Mouse (Mus musculus): Measurements from ENCODE around the gene Lrch1. TPM values are rescaled to one million over a fixed set of nuclear protein-coding genes. Genes with fewer than 3 reads are reported as not detected.

Gene Lrch1
- polyA plus RNA-seq, 1 experiment = 6.5 TPM

- DNase-seq (ENCODE audit: low read depth, low spot score) = no peak
- 33% methylated on average over 1 of the region's 1 CpGs for WGBS
Observed at GRCm38 (mm10) chr14:74835010-74835409, 112.7 kb downstream of the Lrch1 start.

- WGBS = 95% methylated on average over 1 of the region's 1 CpGs
- DNase-seq (ENCODE audit: low read depth, low spot score) = no peak
Observed at GRCm38 (mm10) chr14:74834215-74834614, 113.5 kb downstream of the Lrch1 start.

DNA sequence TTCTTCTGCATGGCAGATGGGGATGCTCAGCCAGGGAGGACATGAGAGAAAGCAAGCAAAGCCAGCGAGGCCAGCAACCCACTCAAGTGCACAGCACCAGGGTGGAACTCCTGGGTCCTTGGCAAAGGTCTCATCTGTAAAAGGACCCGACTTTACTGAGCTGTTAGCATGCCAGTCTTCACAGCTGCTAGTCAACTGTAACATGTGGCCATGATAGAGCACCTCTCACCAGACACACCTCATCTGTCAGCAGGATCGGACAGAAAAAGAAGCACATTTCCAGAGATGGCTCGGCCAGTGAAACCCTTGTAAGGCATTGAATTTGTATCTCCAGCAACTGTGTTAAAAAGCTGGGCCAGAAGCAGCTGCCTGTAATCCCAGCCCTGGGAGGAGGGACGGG, 116.0 kb downstream of the Lrch1 start:
- no peak for DNase-seq (ENCODE audit: low read depth, low spot score)
- WGBS = 75% methylated on average over 5 of the region's 5 CpGs

- no peak for DNase-seq (ENCODE audit: low read depth, low spot score)
- 88% methylated on average over 5 of the region's 5 CpGs for WGBS
Observed at GRCm38 (mm10) chr14:74831050-74831449, 116.6 kb downstream of the Lrch1 start.

DNA sequence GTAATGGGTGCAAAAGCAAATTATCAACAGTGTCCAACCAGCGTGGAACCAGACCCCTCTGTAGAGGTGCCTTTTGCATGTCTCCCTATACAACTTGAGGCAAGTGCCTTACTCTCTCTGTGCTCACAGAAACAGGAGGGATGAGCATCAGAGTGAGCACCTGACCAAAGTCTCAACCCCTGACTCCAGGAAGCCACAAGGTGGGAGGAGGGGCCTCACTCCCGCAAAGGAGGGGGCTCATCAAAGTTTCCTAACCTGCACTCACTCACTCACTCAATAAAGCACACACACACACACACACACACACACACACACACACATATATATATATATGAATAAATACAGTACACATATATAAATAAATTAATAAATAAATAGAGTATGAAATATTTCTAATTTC, 117.1 kb downstream of the Lrch1 start:
- no peak for DNase-seq (ENCODE audit: low read depth, low spot score)

GRCm38 (mm10) chr14:74822757-74823680, 124.7 kb downstream of the Lrch1 start:
- 78% methylated on average over 7 of the region's 7 CpGs for WGBS
- DNase-seq (ENCODE audit: low read depth, low spot score) = no peak

More for the DNA sequence above, 117.1 kb downstream of the Lrch1 start:
- WGBS = 80% methylated on average over 2 of the region's 2 CpGs

DNA sequence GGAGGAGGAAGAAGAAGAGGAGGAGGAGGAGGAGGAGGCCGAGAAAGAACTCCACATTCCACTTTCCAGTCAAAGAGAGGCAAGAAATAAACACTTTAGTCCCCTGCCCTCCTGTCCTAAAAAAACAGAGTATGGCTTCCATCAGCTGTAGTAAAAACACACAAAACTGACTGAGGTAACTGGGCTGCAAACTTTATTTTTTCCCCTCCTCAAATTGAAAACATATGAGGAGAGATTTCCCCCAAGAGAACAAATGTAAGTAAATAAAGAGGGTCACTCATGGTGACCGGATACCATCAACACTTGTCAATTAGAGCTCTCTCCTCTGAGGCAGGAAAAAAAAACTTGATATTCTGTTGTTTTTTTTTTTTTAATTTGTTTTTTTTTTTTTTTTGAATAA, 125.6 kb downstream of the Lrch1 start:
- DNase-seq (ENCODE audit: low read depth, low spot score) = no peak
- WGBS = 79% methylated on average over 2 of the region's 2 CpGs

GRCm38 (mm10) chr14:74820180-74820813, 127.4 kb downstream of the Lrch1 start:
- WGBS = 71% methylated on average over 11 of the region's 11 CpGs
- no peak for DNase-seq (ENCODE audit: low read depth, low spot score)

- WGBS = 93% methylated on average over 6 of the region's 6 CpGs
- no peak for DNase-seq (ENCODE audit: low read depth, low spot score)
Observed at GRCm38 (mm10) chr14:74816705-74817104, 131.0 kb downstream of the Lrch1 start.

DNA sequence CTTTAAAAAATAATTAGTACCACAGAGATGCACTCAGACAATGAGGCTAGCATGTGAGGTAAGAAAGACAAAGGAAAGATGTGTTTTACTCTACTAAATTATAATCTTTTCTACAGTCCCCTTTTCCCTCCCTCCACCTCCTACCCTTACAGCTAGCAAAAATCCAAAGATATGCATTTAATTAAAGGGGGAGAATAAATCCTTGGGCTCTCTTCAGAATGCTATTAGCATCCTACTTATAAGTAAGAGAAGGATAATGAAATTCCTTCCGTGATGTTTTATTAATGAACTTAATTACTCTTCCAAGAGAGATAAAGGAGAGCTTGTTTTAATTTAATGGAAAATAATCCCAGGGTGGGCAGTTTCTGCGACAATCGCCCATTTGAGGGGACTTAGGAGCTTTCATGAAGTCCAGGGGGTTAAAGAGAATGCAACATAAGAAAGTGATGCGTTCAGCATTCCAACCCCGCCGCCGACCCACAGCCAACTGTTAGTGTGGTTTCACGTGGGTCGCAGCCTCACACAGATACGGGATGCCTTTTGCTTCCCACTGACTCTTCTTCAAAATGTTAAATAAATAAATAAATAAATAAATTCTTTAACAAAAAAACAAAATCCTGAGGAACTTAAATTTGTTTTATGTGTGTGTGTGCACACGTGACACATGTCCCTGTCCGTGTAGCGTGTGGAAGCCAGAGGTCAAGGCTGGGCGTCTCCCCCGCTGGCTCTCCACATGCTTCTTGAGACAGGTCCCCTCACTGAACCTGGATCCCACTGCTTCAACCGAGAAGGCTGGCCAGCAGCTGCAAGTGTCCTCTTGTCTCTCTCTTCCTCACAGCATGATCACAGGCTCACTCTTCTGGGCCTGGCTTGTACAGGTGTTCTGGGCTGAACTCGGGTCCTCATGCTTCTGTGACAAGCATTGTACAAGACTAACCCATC, 132.6 kb downstream of the Lrch1 start:
- WGBS = 95% methylated on average over 17 of the region's 17 CpGs
- DNase-seq (ENCODE audit: low read depth, low spot score) = no peak

GRCm38 (mm10) chr14:74811617-74812016, 136.1 kb downstream of the Lrch1 start:
- WGBS = 72% methylated on average over 11 of the region's 11 CpGs
- DNase-seq (ENCODE audit: low read depth, low spot score) = no peak

GRCm38 (mm10) chr14:74801961-74802360, 145.7 kb downstream of the Lrch1 start:
- 78% methylated on average over 1 of the region's 1 CpGs for WGBS
- no peak for DNase-seq (ENCODE audit: low read depth, low spot score)

GRCm38 (mm10) chr14:74798063-74798890, 149.4 kb downstream of the Lrch1 start:
- WGBS = 90% methylated on average over 16 of the region's 16 CpGs
- DNase-seq (ENCODE audit: low read depth, low spot score) = no peak

DNA sequence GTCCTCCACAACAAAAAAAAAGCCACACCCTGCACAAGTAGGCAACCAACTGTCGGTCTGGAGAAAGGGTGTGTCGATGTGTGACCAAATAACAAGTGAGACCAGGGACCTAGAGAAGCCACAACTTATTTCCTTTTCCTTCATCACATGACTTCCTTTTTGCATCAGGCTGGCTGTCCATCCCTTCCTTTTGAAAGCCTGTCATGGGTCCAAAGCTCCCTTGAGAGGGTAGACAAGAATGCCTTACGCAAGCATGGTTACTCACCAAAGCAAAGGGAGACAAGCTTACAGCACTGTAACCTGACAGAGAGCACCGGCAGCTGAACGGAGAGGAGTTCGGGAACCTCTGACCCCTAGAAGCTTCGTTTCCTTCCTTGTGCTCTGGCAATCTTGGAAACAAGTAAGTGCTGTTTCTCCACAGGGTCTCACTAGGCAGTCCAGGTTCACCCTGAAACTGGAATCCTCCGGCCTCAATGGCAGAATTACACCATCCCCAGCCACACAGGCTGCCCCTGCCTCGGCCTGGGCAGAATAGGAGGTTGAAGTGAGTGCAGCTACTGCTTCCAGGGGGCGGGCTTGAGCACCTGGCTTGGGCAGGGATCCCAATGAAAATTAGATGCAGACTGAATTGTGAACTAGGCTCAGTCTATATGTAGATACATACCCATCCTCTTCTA, 150.2 kb downstream of the Lrch1 start:
- 84% methylated on average over 10 of the region's 10 CpGs for WGBS
- DNase-seq (ENCODE audit: low read depth, low spot score) = no peak

DNA sequence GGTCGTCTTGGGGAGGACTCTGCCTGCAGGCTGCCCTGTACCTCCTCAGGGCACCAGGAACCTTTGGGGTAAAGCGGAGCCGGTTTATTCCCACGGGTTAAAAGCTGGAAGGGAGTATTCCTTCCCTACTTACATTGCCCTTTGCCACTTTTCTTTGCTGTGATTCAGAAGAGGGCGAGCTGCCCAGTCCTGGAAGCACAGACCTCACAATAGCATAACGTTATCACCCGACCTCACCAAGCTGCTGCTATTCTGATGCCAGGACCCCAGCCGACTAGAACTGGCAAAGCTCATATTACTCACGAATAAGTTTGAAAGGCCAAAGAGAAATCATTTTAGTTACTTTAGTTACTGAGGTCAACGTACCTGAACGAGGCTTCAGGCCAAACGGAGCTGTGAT, 152.7 kb downstream of the Lrch1 start:
- DNase-seq (ENCODE audit: low read depth, low spot score) = no peak

GRCm38 (mm10) chr14:74792793-74793192, 154.9 kb downstream of the Lrch1 start:
- 80% methylated on average over 6 of the region's 6 CpGs for WGBS
- DNase-seq (ENCODE audit: low read depth, low spot score) = no peak

More for the DNA sequence above, 152.7 kb downstream of the Lrch1 start:
- 75% methylated on average over 12 of the region's 12 CpGs for WGBS

GRCm38 (mm10) chr14:74790535-74790934, 157.1 kb downstream of the Lrch1 start:
- WGBS = 82% methylated on average over 5 of the region's 5 CpGs
- DNase-seq (ENCODE audit: low read depth, low spot score) = no peak

- WGBS = 80% methylated on average over 8 of the region's 8 CpGs
- DNase-seq (ENCODE audit: low read depth, low spot score) = no peak
Observed at GRCm38 (mm10) chr14:74788766-74789165, 158.9 kb downstream of the Lrch1 start.
